15 mouse cellular contexts compared by ENCODE assay signal in the genomic region with DNA sequence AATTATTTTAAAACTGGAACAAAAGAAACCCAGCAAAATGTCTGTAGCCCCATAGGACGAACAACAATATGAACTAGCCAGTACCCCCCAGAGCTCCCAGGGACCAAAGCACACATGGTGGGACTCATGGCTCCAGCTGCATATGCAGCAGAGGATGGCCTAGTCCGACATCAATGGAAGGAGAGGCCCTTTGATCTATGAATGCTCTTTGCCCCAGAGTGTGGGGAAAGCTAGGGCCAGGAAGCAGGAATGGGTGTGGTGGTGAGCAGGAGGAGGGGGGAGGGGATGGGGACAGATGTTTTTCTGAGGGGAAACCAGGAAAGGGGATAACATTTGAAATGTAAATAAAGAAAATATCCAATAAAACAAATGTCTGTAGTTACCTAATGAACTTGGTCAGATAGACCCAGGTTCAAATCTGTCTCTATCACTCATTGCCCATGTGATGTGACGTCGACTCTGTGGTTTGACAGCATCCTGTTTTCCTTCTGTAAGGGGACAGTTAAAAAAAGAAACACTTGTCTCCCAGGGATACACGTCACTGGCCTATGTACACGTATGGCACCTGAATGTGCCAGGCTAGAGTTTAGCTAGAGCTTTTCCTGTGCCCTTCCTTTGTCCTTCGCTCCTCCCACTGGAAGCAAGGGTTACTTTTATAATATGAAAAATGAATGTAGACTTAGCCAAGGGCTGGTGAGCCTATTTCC.
A peak's percentile ranks its signal among the peaks of the same experiment; 100 is the strongest.
DNase-seq lines count a peak whose midpoint lies in the region; ATAC-seq lines count a peak whose summit lies in the region.
"Had no signal": no experiment of that assay in that cellular context is flagged by ENCODE, and none has a peak within 500 bp of the region (broad histone marks: within the 10 kb centered on the region; RNA-seq: fewer than 3 reads in every experiment).

No protein-coding gene starts in this region.

- H3K4me2 ChIP-seq in liver, embryonic 13.5 days = no peak overlapping the region
- H3K4me2 ChIP-seq: liver, embryonic 15.5 days; midbrain, embryonic 13.5 days had no signal

- no peak overlapping the region for H3K9ac ChIP-seq in liver, embryonic 13.5 days
- H3K9ac ChIP-seq: liver, embryonic 15.5 days; midbrain, embryonic 13.5 days had no signal

- H3K36me3 ChIP-seq in liver, embryonic 13.5 days = no peaks in the 10 kb centered on the region
- no peaks in the 10 kb centered on the region for H3K36me3 ChIP-seq in embryonic facial prominence, embryonic 10.5 days (replicated peaks)
- H3K36me3 ChIP-seq: liver, embryonic 15.5 days; midbrain, embryonic 13.5 days had no signal

- H3K27ac ChIP-seq in liver, embryonic 13.5 days = no peak overlapping the region
- no peak overlapping the region for H3K27ac ChIP-seq in embryonic facial prominence, embryonic 10.5 days (replicated peaks)
- H3K27ac ChIP-seq: liver, embryonic 15.5 days; midbrain, embryonic 13.5 days had no signal

- 0 out of 2 replicates have a peak, but pooled peaks cover 3% of the 10 kb centered on the region for H3K4me1 ChIP-seq in liver, embryonic 13.5 days (replicated peaks)
- peaks cover 2% of the 10 kb centered on the region; the same call in 1 of the 2 replicates for H3K4me1 ChIP-seq in embryonic facial prominence, embryonic 10.5 days
- H3K4me1 ChIP-seq: liver, embryonic 15.5 days; midbrain, embryonic 13.5 days had no signal

- DNase-seq in lung, postnatal 25 days (ENCODE audit: low spot score) = peak; percentile 27
- DNase-seq in lung, adult 18-20 months = no peak
- DNase-seq in liver, embryonic 13.5 days = no peak
- no peak for DNase-seq in embryonic facial prominence, embryonic 10.5 days (ENCODE audit: low spot score)
- DNase-seq in gastrocnemius, postnatal 25 days = no peak
- DNase-seq: heart, adult 18-20 months; heart, postnatal 36 days; kidney, adult 11 months; kidney, postnatal 4 days had no signal

- WGBS in liver, embryonic 13.5 days (ENCODE audit: insufficient replicate concordance) = 35% methylated on average over 7 of the region's 7 CpGs
- WGBS in embryonic facial prominence, embryonic 10.5 days = 64% methylated on average over 7 of the region's 7 CpGs

- no peak overlapping the region for H3K4me3 ChIP-seq in liver, embryonic 13.5 days (replicated peaks)
- H3K4me3 ChIP-seq in embryonic facial prominence, embryonic 10.5 days = no peak overlapping the region
- H3K4me3 ChIP-seq: erythroblast, embryonic 14.5 days; liver, embryonic 15.5 days; midbrain, embryonic 13.5 days had no signal

- no peaks in the 10 kb centered on the region for H3K27me3 ChIP-seq in liver, embryonic 13.5 days
- no peaks in the 10 kb centered on the region for H3K27me3 ChIP-seq in embryonic facial prominence, embryonic 10.5 days (replicated peaks; ENCODE audit: low read depth, poor library complexity, severe bottlenecking)
- H3K27me3 ChIP-seq: liver, embryonic 15.5 days; midbrain, embryonic 13.5 days had no signal

- ATAC-seq in CD4-positive, CD25-positive, alpha-beta regulatory T cell, adult 4 months = peak; percentile 95
- ATAC-seq in activated CD4-positive, CD25-positive, alpha-beta regulatory T cell, adult 4 months = peak; percentile 96
- ATAC-seq in liver, embryonic 13.5 days (ENCODE audit: low read depth) = peak; percentile 59
- no peak for ATAC-seq in erythroid progenitor cell, adult 5-6 weeks (replicated peaks; ENCODE audit: low FRiP score, poor library complexity, severe bottlenecking)
- ATAC-seq: midbrain, embryonic 13.5 days had no signal

- H3K9me3 ChIP-seq in liver, embryonic 13.5 days (replicated peaks) = no peaks in the 10 kb centered on the region
- H3K9me3 ChIP-seq in embryonic facial prominence, embryonic 10.5 days = no peaks in the 10 kb centered on the region
- H3K9me3 ChIP-seq: liver, embryonic 15.5 days; midbrain, embryonic 13.5 days had no signal
